Mouse (Mus musculus): ENCODE measurements at regions not wholly inside any gene's neighbourhood (a gene's known extent, or its start where the extent isn't known, plus 50 kb on each side); places are given as distances from the start of the nearest gene placed in this dataset.

DNA sequence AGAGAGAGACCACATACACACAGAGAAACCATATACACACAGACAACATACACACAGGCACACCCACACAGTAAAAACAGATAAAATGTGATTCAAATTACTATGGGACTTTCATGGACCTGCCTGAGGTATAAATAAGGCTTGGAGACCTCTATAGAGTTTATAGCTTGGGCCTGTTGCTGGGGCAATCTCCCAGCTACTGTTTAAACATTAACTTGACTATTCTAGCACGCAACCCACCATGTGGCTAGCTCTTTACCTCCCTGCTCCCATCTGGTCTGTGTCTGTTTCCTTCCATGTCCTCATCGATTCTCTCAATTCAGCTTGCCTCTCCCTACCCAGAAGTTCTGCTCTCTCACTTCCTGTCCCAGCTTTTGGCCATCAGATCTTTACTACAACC lies 350.5 kb upstream of the Hs6st1 start:
- TF ChIP-seq CTCF (IDR thresholded peaks at IDR 0.05; ENCODE audit: control insufficient read depth, insufficient read depth, insufficient read length) (no peak), CEBPB (IDR thresholded peaks at IDR 0.05; ENCODE audit: low read depth) (no peak), MYOD1 (IDR thresholded peaks at IDR 0.05; ENCODE audit: control insufficient read depth, insufficient read length, low read depth) (no peak), MYOG (IDR thresholded peaks at IDR 0.05; ENCODE audit: control insufficient read depth, extremely low read depth, insufficient read length) (no peak)

Data from C2C12 (cell line).